Mouse (Mus musculus) CD4-positive helper T cell, adult 2 months (primary cell): ENCODE measurements around the gene Hoxc9.

ENCODE experiments used
- DNase-seq: peaks from one replicate; pipeline ENCODE4 v3.0.0-alpha.2; 2012; ENCODE audit warnings: low read depth, missing footprints, low spot score

The Hoxc9 gene

DNA sequence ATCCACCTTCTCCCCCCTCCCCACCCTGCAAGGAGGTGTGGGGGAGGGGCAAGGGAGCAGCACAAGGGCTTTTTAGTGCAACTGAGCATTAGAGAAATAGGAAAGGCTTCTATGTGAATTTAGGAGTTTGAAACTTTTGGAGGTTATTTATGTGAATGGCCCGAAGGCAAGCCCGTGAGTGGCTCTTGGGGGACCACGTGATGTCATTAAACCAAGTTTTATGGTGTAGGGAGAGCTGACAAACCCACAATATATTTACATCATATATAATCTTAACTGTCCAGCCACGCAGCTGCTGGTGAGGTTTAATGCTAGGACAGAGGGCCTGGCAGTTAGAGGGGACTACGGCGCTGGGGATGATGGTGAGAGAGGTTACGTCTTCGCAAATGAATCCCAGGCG is 42.4 kb downstream of the Hoxc9 start, which contains the start of gene Hoxc4:
TSS of gene Hoxc4 (plus strand) at position 299 of the 400 bp plus-strand sequence.
- DNase-seq = no peak

GRCm38 (mm10) chr15:103020899-103021418 is 44.7 kb downstream of the Hoxc9 start:
- no peak for DNase-seq

DNA sequence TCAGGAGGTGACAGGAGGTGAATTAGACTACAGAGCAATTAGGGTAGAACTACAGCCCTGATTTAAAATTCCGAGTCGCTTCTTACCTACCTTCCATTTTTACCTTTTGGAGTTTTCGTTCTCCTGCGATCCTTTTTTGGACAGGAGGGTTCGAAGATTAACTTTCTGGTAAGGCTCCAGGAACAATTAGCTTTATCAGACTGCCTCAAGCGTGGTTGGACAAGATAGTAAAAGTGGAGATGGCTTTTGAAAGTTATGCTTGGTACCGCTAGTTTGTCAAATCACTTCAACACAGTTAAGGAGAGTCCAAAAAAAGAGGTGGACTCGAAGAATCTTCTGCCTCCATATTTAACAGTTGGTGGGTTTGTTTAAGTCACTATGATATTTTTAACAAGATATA is 45.3 kb downstream of the Hoxc9 start:
- DNase-seq = no peak

- DNase-seq = no peak
These were observed 47.9 kb downstream of the Hoxc9 start for GRCm38 (mm10) chr15:103024131-103024530.

DNA sequence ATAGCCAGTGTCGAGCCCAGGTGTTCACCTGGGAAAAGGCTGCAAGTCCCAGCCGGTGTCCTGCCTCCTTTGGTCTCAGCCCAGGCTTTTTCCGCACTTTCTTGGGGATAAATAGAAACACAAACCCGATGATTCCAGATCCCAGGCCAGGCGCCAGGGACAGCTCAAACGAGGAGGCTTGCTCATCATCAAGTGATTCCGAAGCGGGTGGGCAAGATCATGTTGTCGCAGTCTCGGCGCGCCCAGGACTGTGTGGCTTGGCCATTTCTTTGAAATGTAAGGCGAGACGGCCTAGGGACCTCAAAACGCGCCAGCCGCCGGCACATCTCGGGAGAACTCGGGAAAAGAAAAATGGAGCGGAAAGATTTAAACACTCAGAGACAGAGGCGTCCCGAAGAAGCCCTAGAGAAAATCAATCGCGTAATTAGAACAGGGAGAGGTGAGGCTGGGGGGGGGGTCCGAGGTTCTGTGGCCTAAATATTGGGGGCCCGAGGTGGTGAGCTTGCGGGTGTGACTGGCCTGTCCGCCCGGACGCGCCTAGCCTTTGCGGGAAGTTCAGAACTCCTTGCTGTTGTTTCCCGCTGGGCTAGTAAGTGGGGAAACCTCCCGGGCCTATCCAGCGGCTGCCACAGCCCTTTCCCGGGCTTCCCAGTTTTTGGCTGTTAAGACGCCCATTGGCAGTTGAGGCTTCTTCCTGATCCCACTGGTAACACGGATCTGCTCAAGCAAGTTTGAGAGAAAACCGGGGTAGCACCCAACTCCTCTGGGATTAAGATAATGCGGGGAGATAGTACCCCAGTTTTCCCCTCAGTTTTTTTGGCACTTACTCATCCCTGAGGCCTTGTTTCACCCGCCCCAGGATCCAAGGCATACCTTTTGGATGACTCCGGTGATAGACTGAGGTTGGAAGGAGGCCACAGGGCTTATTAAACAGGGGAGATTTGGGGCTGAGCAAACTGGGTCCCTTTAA is 51.3 kb downstream of the Hoxc9 start:
- DNase-seq = no peak

DNA sequence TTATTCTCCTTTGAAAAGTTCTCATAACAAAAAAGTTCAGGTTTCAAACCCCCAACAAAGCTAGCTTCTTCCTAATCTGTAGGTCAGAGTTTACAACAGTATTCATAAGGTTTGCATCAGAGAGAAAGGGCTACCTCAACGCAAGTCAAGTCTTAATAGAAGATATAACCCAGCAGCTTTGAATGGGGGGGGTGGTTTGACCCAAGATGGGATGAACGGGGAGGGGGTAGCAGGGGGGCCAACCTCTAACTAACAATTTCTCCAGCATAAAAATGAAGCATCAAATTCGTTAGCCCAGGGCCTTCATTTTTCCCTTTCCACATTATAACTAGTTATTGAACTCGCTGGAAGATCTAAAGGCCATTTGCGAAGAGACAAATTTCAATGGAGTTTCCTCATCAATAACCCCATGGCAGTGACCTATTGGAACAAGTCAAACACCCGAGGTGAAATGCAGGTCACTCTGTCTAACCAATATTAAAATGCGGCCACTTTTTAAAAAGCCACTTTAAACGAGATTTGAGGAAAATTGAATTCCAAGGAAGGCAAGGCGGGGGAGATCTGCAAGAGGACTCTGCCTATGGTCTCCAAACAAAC is 52.8 kb downstream of the Hoxc9 start:
- DNase-seq = no peak

- DNase-seq = no peak
These were observed 53.9 kb downstream of the Hoxc9 start for GRCm38 (mm10) chr15:103030142-103030541.

- no peak for DNase-seq
These were observed 55.9 kb downstream of the Hoxc9 start for GRCm38 (mm10) chr15:103032167-103032566.

DNA sequence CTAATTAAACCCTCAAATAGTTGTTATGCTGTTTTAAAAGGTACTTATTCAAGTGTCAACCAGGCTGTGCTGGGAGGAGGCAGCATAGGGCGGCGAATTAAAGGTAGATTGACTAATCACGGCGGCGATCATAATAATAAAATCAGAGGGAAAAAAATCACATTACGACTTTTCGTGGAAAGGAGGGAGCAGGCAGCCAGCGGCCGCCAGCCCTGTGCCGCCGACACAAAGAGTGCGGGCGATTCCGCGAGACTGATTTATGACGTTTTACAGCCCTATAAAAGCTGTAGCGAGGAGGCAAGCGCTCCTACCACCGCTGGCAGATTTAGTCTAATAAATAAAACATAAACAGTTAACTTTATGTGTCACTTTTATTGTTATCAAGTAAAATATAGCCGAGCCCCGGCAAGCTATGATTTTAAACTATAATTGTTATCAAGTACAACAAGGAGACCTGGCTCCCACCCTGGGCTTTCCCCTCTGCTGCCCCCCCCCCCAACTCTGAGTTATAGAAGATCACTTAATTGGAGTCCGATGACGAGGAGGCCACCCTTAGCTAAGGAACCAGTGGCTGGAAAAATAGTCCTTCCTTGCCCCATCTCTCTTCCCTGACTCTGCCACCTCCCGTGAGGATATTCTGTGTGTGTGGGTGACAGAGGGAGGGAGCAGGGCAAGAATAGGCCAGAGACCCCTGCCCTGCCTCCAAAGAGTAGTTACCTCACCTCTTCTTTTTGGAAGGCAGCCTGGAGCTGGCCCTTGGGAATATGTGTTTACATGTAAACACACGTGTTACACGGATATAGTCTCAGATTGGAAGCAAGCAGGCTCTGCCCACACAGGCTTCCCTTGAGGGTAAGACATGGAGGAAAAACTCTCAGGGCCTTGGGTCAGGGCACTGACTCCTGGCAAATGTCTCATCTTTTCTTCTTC is 56.7 kb downstream of the Hoxc9 start:
- no peak for DNase-seq

DNA sequence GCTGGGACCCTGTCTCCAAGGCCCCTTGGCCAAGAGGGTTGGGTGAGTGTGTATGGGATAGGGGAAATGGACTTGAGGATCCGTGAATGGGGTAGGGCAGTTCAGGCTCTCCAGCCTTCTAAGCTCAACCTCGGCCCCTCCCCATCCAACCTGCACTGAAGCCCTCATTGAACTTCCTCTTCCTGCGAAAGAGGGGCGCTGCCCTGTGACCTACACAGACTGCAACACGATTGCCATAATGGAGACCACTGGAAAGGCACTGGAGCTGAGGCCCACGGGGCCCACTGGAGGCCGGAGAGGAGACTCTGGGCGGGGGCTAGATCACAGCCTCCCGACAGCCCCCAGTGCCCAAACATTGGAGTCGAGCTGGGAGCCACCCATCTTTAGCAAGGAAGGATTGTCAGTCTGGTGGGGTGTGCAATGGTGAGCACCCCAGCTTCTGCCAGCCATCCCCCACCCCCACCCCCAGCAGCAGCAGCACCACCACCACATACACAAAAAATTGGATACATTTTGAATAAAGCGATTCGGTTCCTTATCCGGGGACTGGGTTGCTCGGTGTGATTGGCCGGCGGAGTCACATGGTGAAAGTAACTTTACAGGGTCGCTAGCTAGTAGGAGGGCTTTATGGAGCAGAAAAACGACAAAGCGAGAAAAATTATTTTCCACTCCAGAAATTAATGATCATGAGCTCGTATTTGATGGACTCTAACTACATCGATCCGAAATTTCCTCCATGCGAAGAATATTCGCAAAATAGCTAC is 58.0 kb downstream of the Hoxc9 start:
- no peak for DNase-seq
